ENCODE assay signal across 15 mouse cellular contexts in genomic region chr9:92667361-92667881, GRCm38 (mm10).
"Had no signal": no experiment of that assay in that cellular context is flagged by ENCODE, and none has a peak within 500 bp of the region (broad histone marks: within the 10 kb centered on the region; RNA-seq: fewer than 3 reads in every experiment).

No protein-coding gene starts in this region.

- H3K27me3 ChIP-seq: limb, embryonic 15.5 days; liver, embryonic 12.5 days; megakaryocyte, embryonic 14.5 days; midbrain, embryonic 15.5 days; neural tube, embryonic 12.5 days; stomach, embryonic 15.5 days had no signal

- H3K27ac ChIP-seq: limb, embryonic 15.5 days; liver, embryonic 12.5 days; midbrain, embryonic 15.5 days; neural tube, embryonic 12.5 days; stomach, embryonic 15.5 days had no signal

- H3K9ac ChIP-seq: limb, embryonic 15.5 days; liver, embryonic 12.5 days; lung, embryonic 14.5 days; midbrain, embryonic 15.5 days; neural tube, embryonic 12.5 days; stomach, embryonic 15.5 days had no signal

- DNase-seq: kidney, postnatal 10 days; kidney, postnatal 4 days; lung, embryonic 14.5 days; lung, postnatal 10 days; lung, postnatal 4 days; thymus, postnatal 4 days had no signal

- H3K36me3 ChIP-seq: limb, embryonic 15.5 days; liver, embryonic 12.5 days; midbrain, embryonic 15.5 days; neural tube, embryonic 12.5 days; stomach, embryonic 15.5 days had no signal

- H3K4me3 ChIP-seq: limb, embryonic 15.5 days; liver, embryonic 12.5 days; megakaryocyte, embryonic 14.5 days; midbrain, embryonic 15.5 days; neural tube, embryonic 12.5 days; stomach, embryonic 15.5 days had no signal

- ATAC-seq: inflammation-experienced regulatory T-cells, adult 6 months; intestine, postnatal 0 days; liver, embryonic 12.5 days; midbrain, embryonic 15.5 days had no signal

- H3K4me1 ChIP-seq: limb, embryonic 15.5 days; liver, embryonic 12.5 days; megakaryocyte, embryonic 14.5 days; midbrain, embryonic 15.5 days; neural tube, embryonic 12.5 days; stomach, embryonic 15.5 days had no signal

- H3K4me2 ChIP-seq: limb, embryonic 15.5 days; liver, embryonic 12.5 days; lung, embryonic 14.5 days; midbrain, embryonic 11.5 days; midbrain, embryonic 15.5 days; neural tube, embryonic 12.5 days; stomach, embryonic 15.5 days had no signal

- H3K9me3 ChIP-seq: limb, embryonic 15.5 days; liver, embryonic 12.5 days; megakaryocyte, embryonic 14.5 days; midbrain, embryonic 15.5 days; neural tube, embryonic 12.5 days; stomach, embryonic 15.5 days had no signal
